Mouse (Mus musculus) erythroblast, adult 5-6 weeks (primary cell): ENCODE results near the gene Ndc1. TPM values are rescaled to one million over a fixed set of nuclear protein-coding genes. Genes with fewer than 3 reads are reported as not detected.

Source experiments
- ATAC-seq: replicated peaks from 2 replicates; pipeline ENCODE4 v1.8.0; 2016; ENCODE audit warnings: moderate number of reproducible peaks, mild to moderate bottlenecking, moderate TSS enrichment, inconsistent platforms; ENCODE audit not compliant: poor library complexity, low FRiP score, severe bottlenecking
- total RNA-seq, 2 experiments: library from RNA; stranded (forward) in 1 of 2; stranded (reverse) in 1 of 2; fragments of 150-400 nt in 1 of 2; fragments of 200-764, 138-1000 nt in 1 of 2; gene quantifications; 2 replicates each; pipeline versions ENCODE4 v1.2.3 to v1.2.4; 2015 to 2017; ENCODE audit warnings: low replicate concordance in 2 of 2

Gene Ndc1
- total RNA-seq, 2 experiments from 2014 or later, result 18.6 to 33.3 TPM

GRCm38 (mm10) chr4:107435238-107435946, 67.8 kb downstream of the Ndc1 start:
- ATAC-seq, result no peak

DNA sequence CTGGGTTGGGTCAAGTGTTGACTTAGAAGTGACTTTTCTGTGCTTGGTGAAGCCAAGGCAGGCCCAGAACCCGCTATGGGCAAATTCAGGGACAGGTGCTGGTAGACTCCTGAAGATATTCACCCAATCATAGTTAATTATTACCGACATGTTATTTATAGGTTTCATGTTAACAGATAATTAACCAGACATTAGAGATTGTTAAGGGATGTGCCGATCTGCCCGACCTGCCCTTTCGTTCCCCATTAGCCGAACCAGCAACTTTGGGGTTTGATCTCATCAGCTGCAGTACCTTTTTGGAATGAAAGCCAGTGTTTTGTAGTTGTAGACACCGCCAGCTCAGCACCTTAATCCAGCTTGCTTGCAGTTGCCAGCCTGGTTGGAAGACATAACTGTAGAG, 68.9 kb downstream of the Ndc1 start:
- ATAC-seq, result no peak

DNA sequence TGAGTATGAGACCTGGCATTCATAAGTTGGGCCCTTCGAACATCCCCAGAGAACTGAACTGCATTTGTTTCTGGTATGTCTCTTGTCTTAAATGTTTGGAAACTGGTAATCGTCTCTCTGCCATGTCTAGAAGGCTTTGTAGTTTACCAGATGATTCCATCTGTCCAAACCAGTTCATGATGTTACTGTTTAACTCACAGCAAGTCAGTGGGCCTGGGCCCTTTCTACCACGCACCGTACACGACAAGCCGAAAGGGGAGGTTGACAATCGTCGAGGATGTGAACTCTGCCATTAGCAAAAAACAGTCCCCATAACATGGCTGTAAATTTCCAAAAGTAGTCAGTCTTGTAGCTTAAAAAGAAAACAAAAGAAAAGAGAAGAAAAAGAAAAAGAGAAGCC, 71.2 kb downstream of the Ndc1 start:
- ATAC-seq, result no peak

- no peak for ATAC-seq
Measured at GRCm38 (mm10) chr4:107440306-107440705, 72.7 kb downstream of the Ndc1 start.

- ATAC-seq, result no peak
Measured at GRCm38 (mm10) chr4:107442288-107442687, 74.7 kb downstream of the Ndc1 start.

- no peak for ATAC-seq
Measured at GRCm38 (mm10) chr4:107442891-107443483, 75.4 kb downstream of the Ndc1 start.

DNA sequence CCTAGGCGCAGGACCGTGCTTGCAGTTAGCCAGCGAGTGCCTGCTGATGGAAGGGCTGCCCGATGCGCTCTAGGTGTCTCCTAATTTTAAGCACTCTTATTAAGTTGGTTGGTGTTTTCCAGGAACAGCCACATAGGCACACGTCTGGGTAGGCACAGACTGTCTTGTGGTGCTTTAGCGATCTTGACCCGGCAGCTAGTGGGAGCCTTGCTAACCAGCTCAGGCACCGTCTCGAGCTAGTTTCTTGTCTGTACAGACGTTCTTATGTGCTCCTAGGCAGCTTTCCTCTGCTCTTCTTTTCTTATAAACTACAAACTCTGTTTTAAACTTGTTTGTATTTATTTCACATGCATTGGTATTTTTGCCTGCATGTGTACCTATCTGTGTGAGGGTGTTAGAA, 76.0 kb downstream of the Ndc1 start:
- no peak for ATAC-seq

DNA sequence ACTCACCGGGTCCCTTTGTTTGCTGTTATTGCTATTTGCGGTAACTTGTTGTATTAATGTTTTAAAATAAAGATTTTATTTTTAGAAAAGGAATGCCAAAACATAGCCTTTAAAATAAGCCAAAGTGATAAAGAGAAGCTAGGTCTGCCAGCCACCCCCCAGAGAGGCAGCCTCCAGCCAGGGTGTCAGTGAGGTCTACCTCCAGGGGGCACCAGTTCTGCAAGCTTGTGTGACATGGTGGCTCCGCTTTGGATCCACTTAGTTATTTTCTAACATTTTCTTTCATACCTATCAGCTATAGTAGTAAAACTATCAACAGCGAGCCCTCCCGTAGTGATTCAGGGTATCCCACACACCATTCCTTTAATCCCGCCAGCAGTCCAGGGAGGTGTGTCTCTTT, 80.9 kb downstream of the Ndc1 start:
- no peak for ATAC-seq

- no peak for ATAC-seq
Measured at GRCm38 (mm10) chr4:107449519-107449918, 81.9 kb downstream of the Ndc1 start.

DNA sequence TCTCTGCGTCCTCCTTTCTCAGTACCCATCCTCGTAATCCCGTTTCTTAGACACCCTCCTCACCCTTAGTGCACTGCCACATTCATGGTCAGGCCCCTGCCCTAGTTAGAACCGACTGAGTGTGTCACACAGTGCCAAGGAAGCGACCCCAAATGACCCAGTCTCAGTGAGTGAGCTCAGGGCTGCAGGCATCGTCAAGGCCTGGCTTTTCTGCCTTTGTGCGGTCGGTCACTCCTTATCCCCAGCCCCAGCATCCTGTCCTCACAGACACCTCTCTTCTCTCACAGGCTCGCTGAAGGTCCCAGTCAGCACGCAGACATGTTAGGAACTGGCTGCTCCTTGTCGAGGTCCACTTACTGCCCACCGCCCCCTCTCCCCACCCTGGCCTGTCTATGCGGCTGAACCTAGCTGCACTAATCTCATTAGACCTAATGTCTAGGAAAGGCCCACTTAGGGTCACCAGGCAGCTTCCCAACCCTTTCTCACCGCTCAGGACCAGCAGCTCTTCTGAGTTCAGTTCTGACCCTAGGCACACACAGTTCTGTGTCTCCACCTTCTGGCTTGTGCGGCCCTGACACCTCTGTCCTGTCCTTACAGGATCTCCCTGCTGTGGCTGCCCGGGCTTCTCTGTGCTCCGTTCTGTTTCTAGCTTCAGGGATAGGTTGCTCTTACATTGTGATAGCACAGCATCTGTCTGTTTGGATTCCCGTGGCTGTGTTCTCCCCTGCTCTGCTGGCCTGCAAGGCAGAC, 84.9 kb downstream of the Ndc1 start:
- no peak for ATAC-seq

GRCm38 (mm10) chr4:107453141-107453984, 85.8 kb downstream of the Ndc1 start:
- ATAC-seq, result peak; percentile 73

- peak; percentile 51; the same call in 1 of the 2 replicates for ATAC-seq
Measured at GRCm38 (mm10) chr4:107457602-107458001, 90.0 kb downstream of the Ndc1 start.

GRCm38 (mm10) chr4:107458907-107459306, 91.3 kb downstream of the Ndc1 start:
- ATAC-seq, result peak; percentile 80

GRCm38 (mm10) chr4:107459461-107459860, 91.9 kb downstream of the Ndc1 start:
- ATAC-seq, result no peak

DNA sequence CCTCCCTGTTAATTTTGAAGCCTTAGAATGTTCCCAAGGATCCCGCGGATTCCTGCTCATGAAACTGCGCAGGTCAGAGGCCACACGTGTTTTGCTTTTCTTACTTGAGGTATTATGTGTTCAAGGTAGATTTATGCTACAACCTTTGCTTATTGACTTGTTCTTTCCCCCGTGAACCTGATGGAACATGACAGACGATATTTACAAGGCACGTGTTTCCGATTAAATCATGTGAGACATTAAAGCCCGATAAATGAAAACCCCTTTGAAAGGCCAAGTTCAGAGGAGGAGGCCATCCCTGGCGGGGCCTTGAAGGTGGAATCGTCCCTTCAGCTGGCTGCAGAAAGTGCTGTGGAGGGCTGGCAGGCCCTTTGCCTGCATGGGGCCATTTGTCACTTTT, 92.9 kb downstream of the Ndc1 start:
- ATAC-seq, result no peak

Other genes starting within 250 kb of the Ndc1 start
- gene Tmem59, start 189.4 kb upstream of the Ndc1 start, total RNA-seq (2015; ENCODE audit: low replicate concordance), result 124 and 174 TPM in 2 replicates
- 146 and 147 TPM in 2 replicates for gene Tmem59, start 189.4 kb upstream of the Ndc1 start, total RNA-seq (2017; ENCODE audit: low replicate concordance)
- 6.5 and 20.3 TPM in 2 replicates for gene Tceanc2, start 188.7 kb upstream of the Ndc1 start, total RNA-seq (2015; ENCODE audit: low replicate concordance)
- gene Tceanc2, start 188.7 kb upstream of the Ndc1 start, total RNA-seq (2017; ENCODE audit: low replicate concordance), result 6.0 and 22.4 TPM in 2 replicates
- 1.5 TPM in 1 of 2 replicates, not detected in the other for gene Ldlrad1, start 158.6 kb upstream of the Ndc1 start, total RNA-seq (2015; ENCODE audit: low replicate concordance)
- gene Ldlrad1, start 158.6 kb upstream of the Ndc1 start, total RNA-seq (2017; ENCODE audit: low replicate concordance), result not detected in 2 replicates
- 2.3 and 12.3 TPM in 2 replicates for gene Lrrc42, start 114.3 kb upstream of the Ndc1 start, total RNA-seq (2015; ENCODE audit: low replicate concordance)
- 11.9 and 13.1 TPM in 2 replicates for gene Lrrc42, start 114.3 kb upstream of the Ndc1 start, total RNA-seq (2017; ENCODE audit: low replicate concordance)
- gene Hspb11, start 114.2 kb upstream of the Ndc1 start, total RNA-seq (2015; ENCODE audit: low replicate concordance), result 7.3 TPM in 1 of 2 replicates, not detected in the other
- 0.98 TPM in 1 of 2 replicates, not detected in the other for gene Hspb11, start 114.2 kb upstream of the Ndc1 start, total RNA-seq (2017; ENCODE audit: low replicate concordance)
- gene Dio1, start 60.6 kb upstream of the Ndc1 start, total RNA-seq (2015; ENCODE audit: low replicate concordance), result not detected in 2 replicates
- gene Dio1, start 60.6 kb upstream of the Ndc1 start, total RNA-seq (2017; ENCODE audit: low replicate concordance), result not detected in 2 replicates
- 14.0 and 40.7 TPM in 2 replicates for gene Yipf1, start 53.4 kb upstream of the Ndc1 start, total RNA-seq (2015; ENCODE audit: low replicate concordance)
- gene Yipf1, start 53.4 kb upstream of the Ndc1 start, total RNA-seq (2017; ENCODE audit: low replicate concordance), result 16.6 and 25.2 TPM in 2 replicates
- gene Glis1, start 66.8 kb downstream of the Ndc1 start, total RNA-seq (2015; ENCODE audit: low replicate concordance), result not detected in 2 replicates
- not detected in 2 replicates for gene Glis1, start 66.8 kb downstream of the Ndc1 start, total RNA-seq (2017; ENCODE audit: low replicate concordance)